Mouse (Mus musculus): Measurements from ENCODE around the gene Mfap1a.
"Not testable (repeated sequence)": the region's sequence is repeated elsewhere in the genome, so short reads cannot be mapped to it uniquely, and the experiment has no call there.

Mfap1a gene

DNA sequence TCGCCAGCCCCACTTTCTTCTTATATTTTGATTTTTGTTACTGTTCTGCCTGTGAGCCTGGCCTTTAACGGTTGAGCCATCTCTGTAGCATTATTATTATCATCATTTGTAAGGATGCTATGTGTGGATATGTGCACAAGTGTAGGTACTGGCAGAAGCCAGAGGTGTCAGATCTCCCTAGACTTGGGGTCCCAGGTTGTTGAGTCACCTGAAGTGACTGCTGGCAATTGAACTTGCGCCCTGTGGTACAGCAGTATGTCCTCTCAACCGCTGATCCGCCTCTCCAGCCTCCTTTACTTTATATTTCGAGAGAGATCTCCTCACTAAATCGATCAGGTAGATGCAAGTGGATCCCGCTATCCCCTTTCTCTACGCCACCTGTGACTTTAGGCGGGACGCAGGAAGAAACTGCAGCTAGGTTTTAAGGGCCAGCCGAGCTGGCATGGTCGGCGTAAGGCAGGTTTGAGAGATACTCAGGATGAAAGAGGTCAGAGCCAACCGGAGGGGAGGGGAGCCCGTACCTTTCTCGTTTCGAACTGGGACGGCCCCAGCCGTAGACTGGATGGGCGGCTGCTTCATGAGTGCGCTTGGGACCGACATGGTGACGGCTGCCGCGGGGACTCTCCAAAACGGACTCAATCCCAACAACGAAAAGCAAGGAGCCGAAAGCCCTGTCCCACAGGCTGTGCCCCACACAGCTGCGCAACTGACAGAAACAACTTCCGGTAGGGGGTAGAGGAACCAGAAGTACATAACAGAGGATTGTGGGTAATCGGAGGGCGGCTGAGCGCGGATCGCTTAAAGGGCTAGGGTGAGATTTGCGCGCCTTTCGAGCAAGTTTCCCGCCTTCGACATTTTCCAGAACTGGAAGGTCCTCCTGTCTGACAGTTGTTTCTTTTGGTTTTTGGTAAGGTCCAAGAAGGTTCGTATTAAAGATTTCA lies at the start of gene Mfap1a, which contains the start of gene Wdr76:
TSS of gene Mfap1a (minus strand) at position 724 of the 941 bp plus-strand sequence.
TSS of gene Wdr76 (plus strand) at position 782 of the 941 bp plus-strand sequence.
- DNase-seq (ENCODE audit: extremely low read depth, low read depth), result peak; percentile 92

DNA sequence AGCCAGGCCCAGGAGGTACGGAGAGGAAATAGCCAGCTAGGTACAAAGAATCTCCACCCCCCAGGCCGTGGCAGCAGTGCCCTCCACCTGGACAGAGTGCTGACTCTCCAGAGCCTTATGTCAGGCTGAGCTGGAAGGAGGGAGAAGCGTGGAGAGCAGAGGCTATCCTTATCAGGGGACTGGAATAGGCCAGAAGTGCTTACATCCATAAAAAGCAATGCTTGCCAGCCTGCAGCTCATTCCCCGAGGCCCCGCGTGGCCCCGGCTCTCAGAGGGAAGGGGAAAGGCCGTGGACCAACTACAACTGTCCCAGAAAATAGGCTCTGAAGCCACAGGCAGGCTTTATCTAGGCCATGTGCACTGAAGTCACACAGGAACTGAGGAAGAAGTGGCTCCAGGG lies 44.8 kb upstream of the Mfap1a start:
- no peak for DNase-seq (ENCODE audit: extremely low read depth, low read depth)

DNA sequence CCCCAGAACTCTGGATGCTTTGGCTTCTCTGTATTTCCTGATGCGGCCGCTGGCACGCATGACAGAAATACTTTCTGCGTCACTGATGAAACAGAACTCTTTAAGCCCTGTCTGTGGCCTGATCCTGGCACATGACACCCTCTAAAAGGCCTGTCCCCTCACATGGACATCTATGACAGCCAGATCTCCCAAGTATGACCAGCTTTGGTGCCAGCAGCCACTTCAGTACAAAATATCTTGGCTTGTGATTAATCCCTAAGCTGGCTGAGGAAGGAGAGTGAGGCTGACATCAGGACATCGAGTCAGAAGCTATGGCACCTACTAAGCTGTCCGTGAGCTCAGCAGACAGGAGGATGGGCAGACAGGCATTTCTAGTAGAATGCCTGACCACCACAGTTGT lies 43.2 kb upstream of the Mfap1a start:
- no peak for DNase-seq (ENCODE audit: extremely low read depth, low read depth)

DNA sequence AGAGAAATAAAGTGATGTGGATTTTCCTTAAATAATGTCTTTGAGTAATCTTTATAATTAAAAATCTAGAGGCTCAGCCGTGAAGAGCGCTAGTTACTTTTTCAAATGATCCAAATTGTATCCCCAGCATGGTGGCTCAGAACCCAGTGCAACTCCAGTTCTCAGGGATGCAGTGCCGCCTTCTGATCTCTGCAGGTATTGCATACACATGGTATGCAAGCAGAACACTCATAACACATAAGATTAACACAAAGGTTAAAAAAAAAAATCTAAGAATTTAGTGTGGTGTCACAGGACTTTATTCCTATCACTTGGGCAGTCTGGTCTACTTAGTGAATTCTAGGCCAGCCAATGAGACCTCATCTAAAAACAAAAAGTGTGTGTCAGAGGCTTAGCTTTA lies 38.4 kb upstream of the Mfap1a start:
- no peak for DNase-seq (ENCODE audit: extremely low read depth, low read depth)

DNA sequence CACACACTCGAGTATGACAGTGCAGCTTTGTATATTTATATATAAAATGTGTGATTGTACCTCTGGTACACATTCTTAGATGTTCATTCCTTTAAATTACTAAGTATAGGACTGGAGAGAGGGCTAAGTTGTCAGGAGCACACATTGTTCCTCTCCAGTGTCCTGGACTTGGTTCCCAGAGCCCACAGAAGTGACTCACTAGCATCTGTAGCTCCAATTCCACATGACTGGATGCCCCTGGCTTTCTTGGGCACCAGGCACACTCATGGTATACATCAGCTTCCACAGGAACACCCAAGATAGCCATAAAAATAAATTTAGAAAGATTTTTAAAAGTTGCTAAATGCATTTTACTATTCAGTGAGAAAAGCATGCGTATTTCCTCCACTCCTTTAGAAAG lies 18.6 kb upstream of the Mfap1a start:
- DNase-seq (ENCODE audit: extremely low read depth, low read depth), result no peak

DNA sequence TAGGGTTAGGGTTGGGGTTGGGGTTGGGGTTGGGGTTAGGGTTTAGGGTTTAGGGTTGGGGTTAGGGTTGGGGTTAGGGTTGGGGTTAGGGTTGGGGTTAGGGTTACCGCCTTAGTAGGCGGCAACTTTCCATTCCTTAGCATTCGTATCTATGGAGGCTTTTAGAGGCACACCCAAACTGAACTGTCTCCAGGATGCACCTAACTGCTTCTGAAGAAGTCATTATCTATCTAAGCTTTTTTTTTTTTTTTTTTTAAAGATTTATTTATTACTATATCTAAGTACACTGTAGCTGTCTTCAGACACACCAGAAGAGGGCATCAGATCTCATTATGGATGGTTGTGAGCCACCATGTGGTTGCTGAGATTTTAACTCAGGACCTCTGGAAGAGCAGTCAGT lies 16.4 kb upstream of the Mfap1a start:
- peak; percentile 39 for DNase-seq (ENCODE audit: extremely low read depth, low read depth)

DNA sequence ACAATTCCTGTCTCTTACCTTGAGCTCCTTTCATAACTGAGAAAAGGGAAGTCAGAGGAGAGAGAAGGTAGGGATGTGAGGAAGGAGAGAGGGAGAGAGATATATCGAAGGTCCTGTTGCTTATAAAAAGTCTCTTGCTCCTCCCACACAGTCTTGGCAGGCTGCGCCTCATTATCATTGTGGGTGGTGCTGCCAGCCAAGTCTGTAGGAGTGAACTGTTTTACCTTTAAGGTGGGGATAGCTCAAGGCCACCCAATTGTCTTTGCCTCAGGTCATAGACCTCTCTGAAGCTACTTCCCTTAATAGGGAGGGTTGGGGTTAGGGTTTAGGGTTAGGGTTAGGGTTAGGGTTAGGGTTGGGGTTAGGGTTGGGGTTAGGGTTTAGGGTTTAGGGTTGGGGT lies 15.5 kb upstream of the Mfap1a start:
- peak; percentile 56 for DNase-seq (ENCODE audit: extremely low read depth, low read depth)

DNA sequence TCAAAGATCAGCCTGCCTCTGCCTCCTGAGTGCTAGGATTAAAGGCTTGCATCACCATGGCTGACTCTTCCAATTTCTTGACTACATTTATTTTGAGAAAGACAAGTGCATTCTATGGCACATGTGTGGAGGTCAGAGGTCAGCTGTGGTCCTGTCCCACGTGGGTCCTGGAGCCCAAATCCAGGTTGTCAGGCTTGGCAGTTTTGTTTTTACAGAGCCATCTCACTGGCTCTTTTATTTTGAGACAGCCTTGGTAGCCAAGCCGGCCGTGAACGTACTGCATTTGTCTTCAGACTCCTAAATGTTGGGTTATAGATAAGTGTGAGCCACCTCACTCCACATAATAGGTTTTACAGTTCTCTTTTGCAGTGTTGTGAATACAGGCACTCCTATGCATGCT lies 12.2 kb upstream of the Mfap1a start:
- not testable (repeated sequence) for DNase-seq (ENCODE audit: extremely low read depth, low read depth)

DNA sequence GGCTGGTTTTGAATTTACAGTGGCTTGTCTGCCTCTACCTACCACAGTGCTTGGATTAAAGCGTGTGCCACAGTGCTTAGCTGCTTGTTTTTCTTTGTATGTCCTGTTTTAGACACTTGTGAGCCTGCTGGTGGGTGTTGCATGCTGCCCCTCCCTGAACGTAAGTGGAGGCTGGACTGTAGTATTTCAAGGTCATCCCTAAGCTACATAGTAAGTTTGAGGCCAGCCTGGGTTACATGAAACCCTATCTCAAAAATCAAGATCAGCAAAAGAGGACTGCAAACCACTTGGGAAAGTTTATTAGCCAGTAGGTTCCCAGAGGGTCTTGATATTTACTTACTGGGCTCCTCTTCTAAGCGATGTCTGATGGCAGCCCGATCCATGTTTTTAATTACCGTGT lies 11.6 kb upstream of the Mfap1a start:
- DNase-seq (ENCODE audit: extremely low read depth, low read depth), result no peak

DNA sequence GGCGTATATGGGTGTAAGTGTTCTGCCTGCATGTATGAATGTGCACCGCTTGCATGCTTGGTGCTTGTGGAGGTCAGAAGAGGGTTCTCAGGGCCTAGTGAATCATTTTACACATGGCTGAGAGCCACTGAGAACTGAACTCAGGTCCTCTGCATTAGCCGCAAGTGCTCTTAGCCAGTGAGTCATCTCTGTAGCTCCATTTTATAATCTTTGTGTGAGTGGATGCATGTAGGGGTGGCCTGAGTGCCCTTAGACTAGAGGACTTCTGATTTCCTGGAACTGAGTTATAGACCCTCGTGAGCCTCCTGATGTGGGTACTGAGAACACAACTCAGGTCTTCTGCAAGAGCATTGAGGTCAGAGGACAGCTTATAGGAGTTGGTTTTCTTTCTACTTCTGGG lies 7.7 kb upstream of the Mfap1a start:
- no peak for DNase-seq (ENCODE audit: extremely low read depth, low read depth)

DNA sequence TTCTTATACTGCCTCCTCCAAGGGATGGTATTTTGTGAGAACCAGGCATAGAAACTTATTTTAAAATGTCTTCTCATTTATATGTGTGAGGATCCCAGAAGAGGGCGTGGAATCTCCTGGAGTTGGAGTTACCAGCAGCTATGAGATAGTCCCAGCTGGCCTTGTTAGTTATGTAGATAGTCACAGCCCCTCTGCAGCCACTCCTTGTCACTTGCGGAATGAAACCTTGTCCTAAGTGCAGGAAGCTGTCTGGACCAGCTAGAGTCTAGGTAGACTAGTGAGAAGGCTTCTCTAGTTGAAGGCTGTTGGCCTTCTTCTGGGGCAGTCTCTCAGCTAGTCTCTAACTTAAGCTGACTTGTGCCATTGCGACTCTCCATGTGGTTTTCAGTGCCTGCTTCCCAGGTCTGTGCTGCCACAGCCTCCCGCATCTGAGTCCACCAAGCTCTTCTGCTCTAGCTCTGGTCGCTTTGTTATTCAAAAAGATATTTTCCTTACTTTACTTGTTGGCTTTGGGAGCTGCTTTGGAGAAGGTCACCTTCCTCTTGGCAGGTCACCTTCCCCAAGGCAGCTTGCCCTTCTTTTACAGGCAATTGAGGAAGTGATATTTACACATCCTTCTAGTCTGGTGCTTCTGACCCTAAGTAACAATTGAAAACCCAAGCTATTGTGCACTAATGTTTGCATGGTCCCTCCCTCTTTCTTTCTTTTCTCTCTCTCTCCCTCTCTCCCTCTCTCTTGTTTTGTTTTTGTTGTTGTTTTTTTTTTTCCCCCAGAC lies 6.7 kb upstream of the Mfap1a start:
- not testable (repeated sequence) for DNase-seq (ENCODE audit: extremely low read depth, low read depth)

DNA sequence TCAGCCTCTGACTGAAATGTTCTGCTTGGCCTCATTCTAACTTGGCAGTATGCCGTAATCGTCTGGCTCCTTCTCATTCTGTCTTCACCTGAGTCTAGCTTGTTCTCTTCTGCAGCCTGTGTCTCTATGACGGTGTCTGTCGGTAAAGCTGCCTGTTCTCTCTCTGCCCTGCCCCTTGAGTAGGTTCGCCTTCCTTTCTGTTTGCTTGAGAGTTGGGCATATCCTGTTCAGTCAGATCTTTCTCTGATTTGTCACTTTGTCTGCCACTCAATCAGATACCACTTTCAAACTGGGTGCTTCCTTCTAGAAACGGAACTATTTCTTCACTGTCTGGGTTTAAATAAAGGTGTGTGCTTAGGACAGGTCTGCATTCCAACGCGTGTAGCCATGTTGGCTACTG lies 4.9 kb upstream of the Mfap1a start:
- no peak for DNase-seq (ENCODE audit: extremely low read depth, low read depth)

DNA sequence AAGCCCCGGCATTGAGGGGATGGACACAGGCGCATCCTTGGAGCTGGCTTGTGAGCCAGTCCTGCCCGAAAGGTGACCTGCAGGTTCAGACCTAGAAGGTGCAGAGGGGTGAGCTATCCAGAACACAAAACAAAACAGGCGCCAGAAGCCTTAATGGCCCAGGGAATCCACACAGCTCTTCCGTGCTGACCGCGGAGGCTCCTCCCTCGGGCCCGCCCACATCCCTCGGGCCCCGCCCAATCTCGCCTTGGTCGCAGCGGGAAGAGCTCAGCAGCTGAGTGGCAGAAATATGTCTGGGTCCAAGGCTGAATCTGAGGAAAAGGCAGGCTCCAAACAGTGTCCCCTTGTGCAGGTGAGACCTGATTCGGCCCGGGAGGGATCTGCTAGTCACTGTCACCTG lies 3.1 kb upstream of the Mfap1a start:
- DNase-seq (ENCODE audit: extremely low read depth, low read depth), result no peak

DNA sequence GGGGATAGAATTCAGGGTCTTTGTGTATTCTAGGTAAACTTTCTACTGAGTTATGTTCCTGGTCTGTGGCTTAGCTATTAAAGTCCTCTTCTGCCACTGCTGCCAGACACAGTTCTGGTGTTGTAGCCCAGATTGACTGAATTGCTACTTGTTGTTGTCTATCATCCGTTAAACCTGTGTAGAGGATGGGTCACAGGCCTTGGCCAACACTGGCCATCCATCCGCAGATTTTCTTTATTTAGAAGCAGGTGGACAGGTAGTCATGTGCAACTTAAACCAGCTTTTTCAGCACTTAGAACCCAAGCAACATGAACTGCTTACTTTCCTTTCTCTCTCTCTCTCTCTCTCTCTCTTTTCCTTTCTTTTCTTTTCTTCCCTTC lies 1.5 kb upstream of the Mfap1a start:
- no peak for DNase-seq (ENCODE audit: extremely low read depth, low read depth)

DNA sequence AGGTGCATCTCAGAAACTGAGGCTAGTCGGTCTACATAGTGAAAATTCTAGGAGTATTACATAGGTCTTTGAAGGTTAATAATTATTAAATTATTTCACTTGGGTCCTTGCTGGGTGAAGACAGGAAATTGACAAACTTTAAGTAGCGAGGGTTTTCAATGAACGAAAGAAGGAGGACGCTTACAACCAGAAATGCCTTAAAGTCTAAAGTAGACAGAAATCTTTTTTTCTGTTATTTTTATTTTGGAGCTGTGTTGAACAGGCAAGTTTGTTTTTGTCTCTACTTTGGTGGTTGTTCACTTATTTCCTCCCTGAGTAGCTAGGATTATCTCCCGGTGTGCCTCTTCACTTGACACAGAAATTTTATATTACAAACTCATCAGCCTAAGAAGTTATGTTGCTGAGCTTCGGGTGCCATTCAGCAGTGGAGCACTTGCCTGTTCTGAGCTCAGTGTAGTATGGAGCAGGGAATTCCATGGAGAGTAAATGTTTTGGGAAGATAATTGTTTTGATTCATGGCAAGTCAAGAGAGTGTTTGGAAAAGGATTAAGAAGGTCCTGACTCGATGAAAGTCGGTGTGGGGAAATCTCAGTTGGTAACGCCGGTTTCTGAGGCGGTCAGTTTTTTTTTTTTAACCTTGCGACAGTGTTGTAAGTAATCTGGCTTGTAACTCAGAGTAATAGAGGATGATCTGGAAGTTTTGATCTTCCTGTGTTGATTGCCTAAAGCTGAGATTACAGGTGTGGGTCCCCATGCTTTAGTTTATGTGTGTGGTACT lies 897 bp upstream of the Mfap1a start:
- peak; percentile 22 for DNase-seq (ENCODE audit: extremely low read depth, low read depth)

DNA sequence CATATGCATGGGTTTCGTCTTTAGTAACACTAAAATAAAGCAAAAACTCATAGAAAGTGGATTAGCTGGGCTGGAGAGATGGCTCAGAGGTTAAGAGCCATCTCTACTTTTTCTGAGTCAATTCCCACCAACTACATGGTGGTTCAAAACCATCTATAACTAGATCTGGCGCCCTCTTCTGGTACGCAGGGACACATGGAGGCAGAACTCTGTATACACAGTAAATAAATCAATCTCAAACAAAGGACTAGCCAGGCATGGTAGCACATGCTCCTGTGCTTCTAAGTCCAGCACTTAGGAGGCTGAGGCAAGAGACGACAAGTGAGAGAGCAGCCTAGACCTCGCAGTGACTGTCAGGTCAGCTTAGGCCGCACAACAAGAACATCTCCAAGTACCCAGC lies 4.9 kb downstream of the Mfap1a start:
- DNase-seq (ENCODE audit: extremely low read depth, low read depth), result not testable (repeated sequence)

DNA sequence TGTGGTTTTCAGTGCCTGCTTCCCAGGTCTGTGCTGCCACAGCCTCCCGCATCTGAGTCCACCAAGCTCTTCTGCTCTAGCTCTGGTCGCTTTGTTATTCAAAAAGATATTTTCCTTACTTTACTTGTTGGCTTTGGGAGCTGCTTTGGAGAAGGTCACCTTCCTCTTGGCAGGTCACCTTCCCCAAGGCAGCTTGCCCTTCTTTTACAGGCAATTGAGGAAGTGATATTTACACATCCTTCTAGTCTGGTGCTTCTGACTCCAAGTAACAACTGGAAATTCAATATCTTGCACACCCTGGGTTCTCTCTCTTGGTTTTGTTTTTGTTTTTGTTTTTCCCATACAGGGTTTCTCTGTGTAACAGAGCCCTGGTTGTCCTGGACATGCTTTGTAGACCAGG lies 22.1 kb downstream of the Mfap1a start:
- not testable (repeated sequence) for DNase-seq (ENCODE audit: extremely low read depth, low read depth)

DNA sequence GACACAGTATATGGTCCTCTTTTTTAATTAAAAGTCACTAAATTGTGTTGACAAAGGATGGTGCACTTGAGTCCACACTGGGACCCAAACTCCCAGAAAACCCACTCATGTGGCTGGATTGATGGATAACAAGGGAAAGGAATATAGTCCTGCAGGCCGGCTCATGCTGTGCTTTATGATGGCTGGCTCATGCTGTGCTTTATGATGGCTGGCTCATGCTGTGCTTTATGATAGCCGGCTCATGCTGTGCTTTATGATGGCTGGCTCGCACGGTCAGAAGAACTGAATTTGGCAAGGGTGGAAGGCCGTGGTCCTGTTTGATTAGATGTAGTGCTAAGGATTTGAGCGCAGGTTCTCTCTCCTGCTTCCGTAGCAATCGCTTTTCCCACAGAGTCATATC lies 22.9 kb downstream of the Mfap1a start:
- no peak for DNase-seq (ENCODE audit: extremely low read depth, low read depth)

DNA sequence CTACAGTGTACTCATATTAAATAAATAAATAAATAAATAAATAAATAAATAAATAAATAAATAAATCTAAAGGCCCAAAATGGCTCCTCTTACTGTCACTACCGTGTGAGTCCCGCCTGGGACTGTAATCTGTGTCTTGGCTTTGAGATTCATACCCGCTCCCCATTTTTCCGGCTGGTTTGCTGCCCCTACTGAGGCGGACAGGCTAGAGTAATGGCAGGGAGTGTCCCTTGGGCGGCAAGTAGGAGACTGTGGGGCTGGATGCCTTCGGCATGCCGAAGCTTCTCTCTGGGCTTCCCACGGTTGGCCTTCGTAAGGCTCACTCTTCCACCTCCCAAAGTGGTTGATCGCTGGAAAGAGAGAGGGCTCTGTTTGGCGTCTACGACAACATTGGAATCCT lies 25.5 kb downstream of the Mfap1a start:
- not testable (repeated sequence) for DNase-seq (ENCODE audit: extremely low read depth, low read depth)

DNA sequence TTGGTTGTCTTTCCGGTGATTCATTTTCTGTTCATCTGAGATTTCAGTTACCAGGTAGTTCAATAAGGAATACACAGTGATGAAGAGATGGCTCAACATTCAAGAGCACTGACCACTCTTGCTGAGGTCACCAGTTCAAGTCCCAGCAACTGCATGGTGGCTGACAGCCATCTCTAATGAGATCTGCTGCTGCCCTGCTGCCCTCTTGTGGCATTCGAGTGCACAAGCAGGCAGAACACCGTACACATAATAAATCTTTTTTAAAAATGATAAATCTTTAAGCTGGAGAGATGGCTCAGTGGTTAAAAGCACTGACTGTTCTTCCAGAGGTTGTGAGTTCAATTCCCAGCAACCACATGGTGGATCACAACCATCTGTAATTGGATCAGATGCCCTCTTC lies 26.0 kb downstream of the Mfap1a start:
- DNase-seq (ENCODE audit: extremely low read depth, low read depth), result no peak

DNA sequence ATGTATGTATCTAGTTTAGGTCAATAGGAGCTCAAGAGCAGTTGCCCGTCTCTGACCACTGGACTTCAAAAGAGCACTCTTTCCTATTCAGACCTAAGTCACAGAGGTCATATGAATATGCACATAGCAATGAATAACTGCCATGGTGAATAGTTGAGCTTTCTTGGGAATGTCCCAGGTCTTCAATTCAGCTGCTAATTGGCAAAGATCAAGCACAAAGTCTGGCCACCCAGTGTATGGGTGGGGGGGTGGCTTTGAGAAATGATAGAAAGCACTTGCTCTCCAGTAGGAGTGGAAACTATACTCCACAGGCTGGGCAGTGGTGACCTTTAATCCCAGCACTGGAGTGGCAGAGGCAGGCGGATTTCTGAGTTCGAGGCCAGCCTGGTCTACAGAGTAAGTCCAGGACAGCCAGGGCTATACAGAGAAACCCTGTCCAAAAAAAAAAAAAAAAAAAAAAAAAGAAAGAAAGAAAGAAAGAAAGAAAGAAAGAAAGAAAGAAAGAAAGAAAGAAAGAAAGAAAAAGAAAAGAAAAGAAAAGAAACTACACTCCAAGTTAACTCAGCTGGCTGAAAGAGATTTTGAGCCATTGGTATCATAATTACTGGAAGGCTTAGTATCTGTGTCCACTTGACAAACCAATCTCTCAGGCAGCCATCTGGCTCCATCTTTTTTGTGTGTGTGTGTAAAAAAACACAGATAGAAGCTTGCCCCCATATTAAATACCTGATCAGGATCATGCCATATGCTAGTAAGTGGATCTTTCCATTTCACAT lies 28.8 kb downstream of the Mfap1a start:
- DNase-seq (ENCODE audit: extremely low read depth, low read depth), result no peak
